In genomic region chr10:41582901-41583361, GRCm38 (mm10) we compare ENCODE assay signal across 13 mouse cellular contexts.
A peak's percentile ranks its signal among the peaks of the same experiment; 100 is the strongest.
DNase-seq lines count a peak whose midpoint lies in the region; ATAC-seq and TF ChIP-seq lines count a peak whose summit lies in the region.
"Had no signal": no experiment of that assay in that cellular context is flagged by ENCODE, and none has a peak within 500 bp of the region (broad histone marks: within the 10 kb centered on the region; RNA-seq: fewer than 3 reads in every experiment).

No protein-coding gene starts in this region.

- no peaks in the 10 kb centered on the region for H3K36me3 ChIP-seq in lung, postnatal 0 days (ENCODE audit: insufficient read depth, low read length)
- H3K36me3 ChIP-seq in neural tube, embryonic 15.5 days, result no peaks in the 10 kb centered on the region

- no peaks in the 10 kb centered on the region for H3K9me3 ChIP-seq in lung, postnatal 0 days (ENCODE audit: low read length)
- no peaks in the 10 kb centered on the region for H3K9me3 ChIP-seq in neural tube, embryonic 15.5 days (replicated peaks)

- no peak for TF ChIP-seq EP300 in lung, postnatal 0 days (IDR thresholded peaks at IDR 0.05)

- H3K4me2 ChIP-seq in lung, postnatal 0 days (replicated peaks; ENCODE audit: low read depth, low read length), result no peak overlapping the region
- H3K4me2 ChIP-seq in neural tube, embryonic 15.5 days, result no peak overlapping the region

- no peak for TF ChIP-seq CTCF in gastrocnemius, adult 2 months (IDR thresholded peaks at IDR 0.05)
- no peak for TF ChIP-seq CTCF in lung, postnatal 0 days (IDR thresholded peaks at IDR 0.05)

- peak overlapping the region; percentile 80 for H3K27ac ChIP-seq in gastrocnemius, adult 2 months
- H3K27ac ChIP-seq in lung, postnatal 0 days (ENCODE audit: low read length), result no peak overlapping the region
- no peak overlapping the region for H3K27ac ChIP-seq in neural tube, embryonic 15.5 days (replicated peaks)

- intact Hi-C loops in gastrocnemius, adult 2 months (cut with DNase I), result no loop called here
- intact Hi-C loops in gastrocnemius, postnatal 36 days (cut with DNase I), result no loop called here

- H3K27me3 ChIP-seq in lung, postnatal 0 days (replicated peaks; ENCODE audit: insufficient read depth, low read length), result no peaks in the 10 kb centered on the region
- H3K27me3 ChIP-seq in neural tube, embryonic 15.5 days (replicated peaks), result no peaks in the 10 kb centered on the region

- H3K4me3 ChIP-seq in gastrocnemius, adult 2 months, result no peak overlapping the region
- no peak overlapping the region for H3K4me3 ChIP-seq in lung, postnatal 0 days (ENCODE audit: low read depth, low read length)
- no peak overlapping the region for H3K4me3 ChIP-seq in neural tube, embryonic 15.5 days (replicated peaks)

- DNase-seq in gastrocnemius, adult 2 months, result no peak
- no peak for DNase-seq in gastrocnemius, postnatal 36 days
- peak; percentile 35 for DNase-seq in lung, postnatal 0 days (ENCODE audit: low spot score)
- DNase-seq in lung, postnatal 36 days, result no peak
- peak; percentile 28 for DNase-seq in fibroblast of lung, adult 2 months (ENCODE audit: low read depth)
- DNase-seq in thymus, postnatal 10 days (ENCODE audit: low spot score in 2 of 2), result peak; percentile 46 to 54
- DNase-seq in kidney, adult 8-10 months, result no peak
- DNase-seq: B cell, adult 2 months; cerebellum, adult 2 months; forebrain, postnatal 0 days; layer of hippocampus, postnatal 36 days; lung, postnatal 4 days had no signal

- no peak overlapping the region for H3K9ac ChIP-seq in lung, postnatal 0 days (replicated peaks; ENCODE audit: low read depth)
- H3K9ac ChIP-seq in neural tube, embryonic 15.5 days (replicated peaks), result no peak overlapping the region
- H3K9ac ChIP-seq: forebrain, postnatal 0 days had no signal

- no peaks in the 10 kb centered on the region for H3K4me1 ChIP-seq in lung, postnatal 0 days (ENCODE audit: insufficient read depth, low read depth, low read length)
- no peaks in the 10 kb centered on the region for H3K4me1 ChIP-seq in neural tube, embryonic 15.5 days

- 11% methylated on average over 5 of the region's 5 CpGs for WGBS in lung, postnatal 0 days
- 17% methylated on average over 5 of the region's 5 CpGs for WGBS in neural tube, embryonic 15.5 days

- no peak for ATAC-seq in lung, postnatal 0 days
- ATAC-seq in neural tube, embryonic 15.5 days (ENCODE audit: low FRiP score), result no peak
- ATAC-seq: forebrain, postnatal 0 days had no signal

Comparison
In these comparisons a context has a peak if more than half of its experiments do, and no peak if none do; other contexts are left out.
1. DNase-seq: peak in lung, postnatal 0 days (single experiment), fibroblast of lung, adult 2 months (single experiment) and thymus, postnatal 10 days (2 of 2); none in gastrocnemius, adult 2 months (single experiment), gastrocnemius, postnatal 36 days (0 of 2), lung, postnatal 36 days (single experiment) and kidney, adult 8-10 months (0 of 2).